Mouse (Mus musculus) lung, adult 18-20 months (tissue): ENCODE measurements around the gene Cd300lb.

ENCODE experiments used
- DNase-seq, 2 experiments: peaks; one replicate each; pipeline ENCODE4 v3.0.0; 2022; ENCODE audit warnings: mixed read lengths in 2 of 2

The Cd300lb gene

DNA sequence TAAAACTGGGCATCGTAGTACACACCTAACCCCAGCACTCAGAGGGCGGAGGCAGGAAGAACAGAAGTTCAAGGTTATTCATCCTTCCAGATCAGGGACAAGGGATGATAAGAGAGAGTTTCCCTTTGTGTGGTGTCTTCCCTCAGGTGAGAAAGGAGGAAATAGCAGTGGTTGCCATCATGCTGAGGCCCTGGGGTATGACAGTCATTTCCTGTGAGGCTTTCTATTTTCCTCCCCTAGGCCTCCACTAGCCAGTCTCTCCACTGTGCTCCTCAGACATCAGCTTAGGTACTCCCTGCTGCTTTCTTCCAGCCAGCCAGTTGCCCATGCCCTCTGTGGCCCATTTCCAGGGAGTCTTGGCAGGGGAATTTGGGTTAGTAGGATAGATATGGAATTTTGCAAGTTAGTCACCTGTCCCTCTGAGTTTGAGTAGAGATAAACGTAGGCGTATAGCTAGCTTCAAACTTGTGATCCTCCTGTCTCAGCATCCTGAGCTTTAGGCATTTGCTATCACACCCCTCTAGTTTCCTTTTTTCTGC, 50.9 kb downstream of the Cd300lb start:
- DNase-seq = no peak

DNA sequence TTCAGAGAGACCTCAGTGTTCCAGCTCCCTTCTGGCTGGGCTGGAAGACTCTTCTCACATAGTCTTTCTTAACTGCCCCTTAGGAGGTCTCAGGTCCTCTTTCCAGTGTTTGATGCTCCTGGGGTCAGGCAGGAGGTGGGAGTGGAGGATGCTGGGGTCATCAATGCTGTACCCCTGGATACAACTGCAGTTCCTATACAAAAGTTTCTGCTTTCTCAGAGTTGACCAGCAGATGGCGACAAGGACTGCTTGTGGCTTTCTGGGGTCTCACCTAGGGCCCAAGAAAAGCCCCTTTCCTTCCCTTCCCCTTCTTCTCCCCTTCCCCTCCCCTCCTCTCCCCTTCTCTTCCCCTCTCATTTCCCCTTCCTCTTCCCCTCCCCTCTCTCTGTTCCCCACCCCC, 53.6 kb downstream of the Cd300lb start:
- no peak for DNase-seq

DNA sequence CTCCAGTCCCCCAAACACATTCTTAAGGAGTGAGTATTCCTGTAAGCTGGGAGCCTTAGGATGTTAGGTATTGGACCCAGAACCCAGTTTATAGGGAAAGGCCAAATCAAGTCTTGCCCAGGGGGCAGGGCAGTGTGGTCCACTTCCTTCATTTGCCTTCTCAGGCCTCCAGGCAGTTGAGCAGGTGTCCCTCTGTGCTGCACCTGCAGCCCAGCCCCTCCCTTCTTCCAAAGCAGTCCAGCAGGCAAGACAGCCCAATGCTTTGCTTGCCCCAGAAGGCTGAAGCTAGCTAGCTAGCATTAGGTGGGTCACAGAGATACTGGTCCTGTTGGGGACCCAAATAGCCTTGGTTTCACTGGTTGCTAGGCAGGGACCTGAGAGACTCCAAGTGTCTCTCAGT, 54.0 kb downstream of the Cd300lb start:
- no peak for DNase-seq

DNA sequence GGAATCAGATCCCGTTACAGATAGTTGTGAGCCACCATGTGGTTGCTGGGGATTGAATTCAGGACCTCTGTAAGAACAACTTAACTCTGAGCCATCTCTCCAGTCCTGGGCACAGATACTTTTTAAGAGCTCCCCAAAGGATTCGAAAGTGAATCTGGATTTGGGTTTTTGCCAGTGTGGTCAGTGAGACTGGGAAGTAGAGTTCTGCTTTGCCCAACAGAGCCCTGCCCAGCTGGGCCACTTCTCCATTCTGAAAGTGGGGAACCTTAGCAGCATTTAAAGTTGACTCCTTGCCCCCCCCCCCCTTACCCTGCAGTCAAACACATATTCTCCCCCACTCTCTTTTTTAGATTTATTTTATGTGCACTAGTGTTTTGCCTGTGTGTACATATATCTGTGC, 54.5 kb downstream of the Cd300lb start:
- DNase-seq = peak; percentile 36 to 40

DNA sequence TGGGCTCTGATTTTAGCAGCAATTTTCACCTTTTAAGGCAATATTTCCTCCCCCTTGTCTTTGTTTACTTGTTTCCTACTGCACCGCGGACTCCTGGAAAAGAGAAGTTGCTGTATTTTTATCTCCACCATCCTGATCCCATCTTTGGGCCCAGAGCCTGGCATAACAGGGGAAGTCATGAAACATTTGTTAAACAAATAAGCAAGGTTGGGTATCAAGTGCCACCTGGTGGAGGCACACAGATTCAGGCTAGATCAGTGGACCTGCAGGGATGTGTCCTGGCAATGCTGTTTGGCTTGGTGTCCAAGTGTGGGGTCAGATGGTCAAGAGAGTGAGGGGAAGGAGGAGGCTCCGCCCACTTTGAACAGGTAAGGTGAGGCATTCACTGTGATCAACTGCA, 57.0 kb downstream of the Cd300lb start:
- DNase-seq = peak; percentile 62 to 68

DNA sequence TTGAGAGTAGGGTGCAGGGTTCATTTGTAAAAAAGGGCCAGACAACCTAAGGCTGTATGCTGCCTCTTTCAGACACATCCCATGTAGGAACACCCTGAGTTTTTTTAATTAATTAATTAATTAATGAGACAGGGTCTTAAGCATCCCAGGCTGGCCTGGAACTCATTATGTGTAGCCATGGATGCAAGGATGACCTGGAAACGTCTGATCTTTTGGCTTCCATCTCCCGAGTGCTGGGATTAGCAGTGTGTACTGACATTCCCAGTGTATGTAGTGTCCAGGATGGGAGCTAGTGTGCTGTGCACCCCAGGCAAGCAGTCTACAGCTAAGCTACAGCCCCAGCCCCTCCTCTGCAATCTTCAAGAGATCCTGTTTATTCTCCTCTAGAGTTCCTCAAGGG, 57.6 kb downstream of the Cd300lb start:
- DNase-seq = no peak

DNA sequence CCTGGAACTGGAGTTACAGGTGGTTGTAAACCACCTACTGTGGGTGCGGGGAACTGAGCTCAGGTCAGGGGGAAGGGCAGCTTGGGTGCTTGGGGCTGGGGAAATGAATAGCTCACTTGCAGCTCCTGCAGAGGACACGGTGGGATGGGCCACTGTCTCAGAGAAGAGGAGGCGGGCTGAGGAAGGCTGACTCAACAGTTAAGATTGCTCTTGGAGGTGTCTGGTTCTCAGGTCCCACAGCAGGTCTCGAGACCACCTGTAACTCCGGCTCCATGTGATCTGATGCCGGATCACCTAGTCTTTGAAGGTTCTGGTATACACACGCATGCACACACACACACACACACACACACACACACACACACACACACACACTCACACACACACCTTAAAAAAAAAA, 58.0 kb downstream of the Cd300lb start:
- no peak for DNase-seq

DNA sequence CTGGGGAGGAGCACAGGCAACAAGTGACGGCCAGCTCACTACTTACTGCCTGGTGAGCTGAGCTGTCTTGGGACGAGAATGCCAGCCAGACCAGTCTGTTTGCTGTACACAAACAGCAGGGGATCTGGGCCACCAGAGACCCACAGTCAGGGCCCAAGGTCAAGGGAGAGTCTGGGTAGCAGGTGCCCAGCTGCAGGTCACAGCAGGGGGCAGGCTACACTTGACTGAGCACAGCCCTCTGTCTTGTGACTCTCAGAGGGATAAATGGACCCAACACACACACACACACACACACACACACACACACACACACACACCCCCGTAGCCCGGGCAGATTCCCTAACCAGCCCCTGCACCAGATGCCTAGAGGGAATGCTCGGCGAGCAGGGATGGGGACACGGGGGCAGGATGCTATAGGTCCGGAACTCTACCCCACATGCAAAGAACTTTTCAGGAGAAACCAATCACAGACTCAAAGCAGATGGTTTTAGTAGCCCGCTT, 58.8 kb downstream of the Cd300lb start:
- DNase-seq = no peak

DNA sequence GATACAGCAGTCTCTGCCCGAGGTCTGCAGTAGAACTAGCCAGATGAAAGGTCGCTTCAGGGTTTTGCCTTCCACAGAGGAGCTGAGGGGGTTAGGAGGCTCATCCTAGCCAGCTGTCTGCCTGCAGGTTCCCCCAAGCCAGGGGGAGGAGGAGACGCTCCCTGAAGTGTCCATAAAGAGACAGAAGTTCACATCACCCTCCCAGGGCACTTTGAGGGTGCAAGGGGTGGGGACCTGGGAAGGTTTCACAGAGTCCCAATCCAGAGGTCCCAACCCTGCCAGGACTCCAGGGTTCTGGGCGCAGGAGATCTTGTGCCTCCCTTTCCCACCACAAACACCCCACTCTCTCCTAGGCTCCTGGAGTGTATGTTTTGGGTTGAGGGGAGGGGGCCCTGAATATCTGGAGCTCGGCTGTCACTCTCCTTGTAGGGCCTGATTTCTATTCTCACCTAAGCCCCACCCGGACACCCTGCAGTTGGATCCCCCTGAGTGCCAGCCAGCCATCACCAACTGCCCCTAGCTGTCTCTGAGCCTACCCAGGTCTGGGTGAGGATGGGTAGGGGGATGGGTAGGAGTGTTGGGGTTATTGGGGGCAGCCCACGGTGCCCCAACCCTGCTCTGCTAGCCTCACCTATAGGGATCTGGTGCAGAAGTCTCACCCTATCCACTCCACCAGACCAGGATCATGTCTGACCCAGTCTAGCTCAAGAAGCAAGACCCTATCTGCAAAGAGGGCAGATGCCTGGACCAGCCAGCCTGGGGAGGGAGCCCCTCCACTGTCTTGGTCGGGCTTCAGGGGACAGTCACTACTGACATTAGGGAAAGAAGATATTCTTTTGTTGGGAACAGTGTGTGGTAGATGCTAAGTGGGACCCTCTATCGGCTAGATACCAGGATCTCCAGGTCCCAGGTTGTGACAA, 59.7 kb downstream of the Cd300lb start:
- no peak for DNase-seq

DNA sequence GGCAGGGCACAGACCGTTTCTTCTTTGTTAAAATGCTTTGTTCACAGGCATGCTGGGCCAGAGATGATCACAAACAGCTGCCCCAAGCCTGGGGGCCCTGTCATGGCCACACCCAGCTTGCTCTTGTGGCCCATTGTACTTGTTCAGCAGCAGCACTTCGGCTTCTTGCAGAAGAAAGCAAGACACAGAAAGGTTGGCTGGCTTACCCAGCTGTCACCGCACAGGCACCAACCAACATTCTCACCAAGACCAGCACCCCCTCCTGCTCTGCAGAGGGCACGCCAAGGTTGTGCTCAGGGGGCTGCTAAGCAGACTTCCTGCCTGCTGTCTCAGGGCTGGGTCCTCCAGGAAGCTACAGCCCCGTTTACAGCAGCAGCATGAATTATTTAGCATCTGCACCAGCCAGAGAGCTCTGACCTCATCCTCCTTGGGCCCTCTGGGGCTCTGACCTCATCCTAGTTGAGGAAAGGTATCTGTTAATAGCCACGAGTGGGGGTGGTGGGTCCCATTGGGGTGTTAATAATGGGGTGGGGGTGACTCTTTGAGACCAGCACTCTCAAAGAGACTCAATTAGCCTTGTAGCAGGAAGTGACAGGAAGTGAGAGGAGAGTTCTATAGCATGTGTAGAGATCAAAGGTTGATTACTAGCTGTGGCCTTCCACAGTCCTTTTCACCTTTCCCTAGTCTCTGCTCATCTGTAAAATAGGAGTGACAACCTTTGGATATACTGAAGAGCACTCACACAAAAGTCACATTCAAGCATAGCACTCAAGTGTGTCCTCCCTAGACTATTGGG, 61.0 kb downstream of the Cd300lb start:
- DNase-seq = no peak
